Mouse (Mus musculus) bone marrow, adult 2 months (tissue): ENCODE data around the gene Fbxw2. TPM values are rescaled to one million over a fixed set of nuclear protein-coding genes. Genes with fewer than 3 reads are reported as not detected.
"Not testable (repeated sequence)": the region's sequence is repeated elsewhere in the genome, so short reads cannot be mapped to it uniquely, and the experiment has no call there.

Experiments
- H3K27ac ChIP-seq: fragments of 200-500 bp; 2 replicates; pipeline ENCODE4 v1.5.1; 2012; ENCODE audit warnings: low read depth, mild to moderate bottlenecking, control low read depth, inconsistent platforms, low read length; ENCODE audit not compliant: control insufficient read depth, poor library complexity, insufficient read depth
- H3K4me1 ChIP-seq: fragments of 200-500 bp; 2 replicates; pipeline ENCODE4 v1.6.1; 2011; ENCODE audit warnings: low read length; ENCODE audit not compliant: control insufficient read depth, insufficient read depth
- H3K4me3 ChIP-seq: fragments of 200-500 bp; replicated peaks from 2 replicates; pipeline ENCODE3; 2011; ENCODE audit warnings: mild to moderate bottlenecking, low read depth, low read length, control low read depth; ENCODE audit not compliant: control insufficient read depth
- CTCF ChIP-seq: fragments of 200-500 bp; IDR thresholded peaks from 2 replicates; pipeline ENCODE4 v1.5.1; 2011; ENCODE audit warnings: low read length, control low read depth; ENCODE audit not compliant: control insufficient read depth, insufficient read depth
- POLR2A ChIP-seq: fragments of 200-500 bp; IDR thresholded peaks from 2 replicates; pipeline ENCODE4 v1.6.1; 2011; ENCODE audit warnings: low read depth, mild to moderate bottlenecking, control low read depth, low read length, borderline replicate concordance; ENCODE audit not compliant: control insufficient read depth
- WGBS: fragments of 180-500 bp; shearing (Covaris S2); methylation state at CpG from one replicate; pipeline ENCODE4 v1.1.7; 2018; 5-methylcytosine and 5-hydroxymethylcytosine counted together
- polyA plus RNA-seq: library from polyadenylated mRNA; stranded (reverse); fragments of >200 nt; gene quantifications from 2 replicates; pipeline ENCODE4 v1.2.4, GENCODE M21; 2011; ENCODE audit warnings: low replicate concordance; ENCODE audit not compliant: missing spikeins, insufficient read depth, insufficient read length

The Fbxw2 gene
- polyA plus RNA-seq, 1 experiment, result 37.9 TPM

GRCm38 (mm10) chr2:34804172-34804571 is 21.9 kb downstream of the Fbxw2 start:
- no peak for TF ChIP-seq POLR2A
- no peak for TF ChIP-seq CTCF
- H3K27ac ChIP-seq, result no peak overlapping the region; the same call in 1 of the 2 replicates
- WGBS, result 85% methylated on average over 2 of the region's 2 CpGs
- no peak overlapping the region for H3K4me3 ChIP-seq
- H3K4me1 ChIP-seq, result no peaks in the 10 kb centered on the region; the same call in none of the 2 replicates

GRCm38 (mm10) chr2:34803746-34804145 is 22.4 kb downstream of the Fbxw2 start:
- H3K27ac ChIP-seq, result no peak overlapping the region
- H3K4me1 ChIP-seq, result no peaks in the 10 kb centered on the region; the same call in none of the 2 replicates
- 70% methylated on average over 3 of the region's 3 CpGs for WGBS
- no peak overlapping the region for H3K4me3 ChIP-seq
- TF ChIP-seq POLR2A, result no peak
- no peak for TF ChIP-seq CTCF

GRCm38 (mm10) chr2:34802565-34803245 is 23.4 kb downstream of the Fbxw2 start:
- H3K4me3 ChIP-seq, result peak overlapping the region; percentile 91
- WGBS, result under 1% methylated on average over 32 of the region's 32 CpGs
- H3K27ac ChIP-seq, result peak overlapping the region; percentile 94
- not testable (repeated sequence) for H3K4me1 ChIP-seq

- TF ChIP-seq CTCF (no peak), POLR2A (peak; percentile 95)
Observed at GRCm38 (mm10) chr2:34801516-34802482, 24.3 kb downstream of the Fbxw2 start.

GRCm38 (mm10) chr2:34800371-34800770 is 25.7 kb downstream of the Fbxw2 start:
- Histone ChIP-seq H3K27ac (no peak overlapping the region; the same call in 1 of the 2 replicates), H3K4me1 (no peaks in the 10 kb centered on the region; the same call in 1 of the 2 replicates), H3K4me3 (no peak overlapping the region)
- whole genome bisulfite sequencing, result 35% methylated on average over 7 of the region's 7 CpGs
- TF ChIP-seq POLR2A, result no peak
- no peak for TF ChIP-seq CTCF

More at GRCm38 (mm10) chr2:34801516-34802482, 24.3 kb downstream of the Fbxw2 start:
- H3K4me1 ChIP-seq, result no peaks in the 10 kb centered on the region; the same call in none of the 2 replicates
- peak overlapping the region; percentile 94 for H3K27ac ChIP-seq
- peak overlapping the region; percentile 91 for H3K4me3 ChIP-seq
- 8% methylated on average over 39 of the region's 39 CpGs for WGBS

- H3K4me1 ChIP-seq, result no peaks in the 10 kb centered on the region; the same call in 1 of the 2 replicates
- under 1% methylated on average over 44 of the region's 44 CpGs for WGBS
- peak within 1 kb of the TSS; percentile 30 for H3K27ac ChIP-seq
- TF ChIP-seq POLR2A (peak; percentile 69; the same call in 1 of the 2 replicates), CTCF (no peak)
- peak within 1 kb of the TSS; percentile 89 for H3K4me3 ChIP-seq
Observed at GRCm38 (mm10) chr2:34799357-34800256, 26.5 kb downstream of the Fbxw2 start, which contains the start of gene Rabepk. Gene Rabepk (minus strand): TSS chr2:34799912.

- H3K27ac ChIP-seq, result no peak overlapping the region
- 88% methylated on average over 7 of the region's 7 CpGs for WGBS
- TF ChIP-seq POLR2A (no peak), CTCF (no peak)
- H3K4me1 ChIP-seq, result peaks cover 1% of the 10 kb centered on the region; the same call in 1 of the 2 replicates
- H3K4me3 ChIP-seq, result no peak overlapping the region
Observed at GRCm38 (mm10) chr2:34795426-34795825, 30.7 kb downstream of the Fbxw2 start.

- TF ChIP-seq CTCF (no peak), POLR2A (no peak)
- 98% methylated on average over 2 of the region's 2 CpGs for WGBS
- Histone ChIP-seq H3K4me3 (no peak overlapping the region), H3K27ac (no peak overlapping the region), H3K4me1 (peaks cover 1% of the 10 kb centered on the region; the same call in 1 of the 2 replicates)
Observed at GRCm38 (mm10) chr2:34794511-34794910, 31.6 kb downstream of the Fbxw2 start.

- not testable (repeated sequence) for H3K27ac ChIP-seq, H3K4me3 ChIP-seq, H3K4me1 ChIP-seq
- WGBS, result 75% methylated on average over 2 of the region's 2 CpGs
Observed at GRCm38 (mm10) chr2:34792543-34792942, 33.6 kb downstream of the Fbxw2 start.
